Mouse (Mus musculus): ENCODE data around the gene Krt88.

- TF ChIP-seq CTCF (IDR thresholded peaks at IDR 0.05; ENCODE audit: low read depth, low read length) (no peak), POLR2A (IDR thresholded peaks at IDR 0.05; ENCODE audit: extremely low read depth, insufficient read depth, low read length) (no peak)
These were observed 9.0 kb upstream of the Krt88 start, which contains the start of gene Krt87 for GRCm38 (mm10) chr15:101438555-101438954.
